Mouse (Mus musculus): Measurements from ENCODE around the gene Ncapd2. TPM values are rescaled to one million over a fixed set of nuclear protein-coding genes. Genes with fewer than 3 reads are reported as not detected.

Gene Ncapd2
- total RNA-seq, 1 experiment, result 159 TPM

- Histone ChIP-seq H3K36me3 (ENCODE audit: control insufficient read depth, insufficient read depth, low read length, poor library complexity, severe bottlenecking) (peaks cover 15% of the 10 kb centered on the region), H3K4me1 (ENCODE audit: control insufficient read depth in 2 of 2, insufficient read depth in 2 of 2, low read length in 2 of 2, poor library complexity in 1 of 2) (peaks cover 6 to 7% of the 10 kb centered on the region in 2 experiments; a peak in 3 of 4 replicates), H3K27ac (ENCODE audit: insufficient read depth, low read depth, low read length, poor library complexity, severe bottlenecking) (peak overlapping the region; percentile 100; the same call in 1 of the 2 replicates), H3K4me3 (ENCODE audit: insufficient read depth in 1 of 2, low read depth in 1 of 2, low read length in 2 of 2, poor library complexity in 1 of 2, severe bottlenecking in 1 of 2) (peak overlapping the region; percentile 97 to 99), H3K9me3 (ENCODE audit: control insufficient read depth, insufficient read depth, low read depth, low read length) (no peaks in the 10 kb centered on the region), H3K9ac (ENCODE audit: insufficient read depth, low read depth, low read length, poor library complexity, severe bottlenecking) (peak overlapping the region; percentile 100)
- DNase-seq (ENCODE audit: low read depth, low spot score), result no peak
- in situ Hi-C loops (cut with MboI; ENCODE audit: low sequenced_read_pairs in 2 of 2, unreplicated experiment in 2 of 2), result no loop called here
- TF ChIP-seq MAFK (IDR thresholded peaks at IDR 0.05; ENCODE audit: insufficient read depth, low read depth, low read length), result no peak
- TF ChIP-seq HCFC1 (IDR thresholded peaks at IDR 0.05; ENCODE audit: borderline replicate concordance, insufficient read depth, low read length), result no peak
- no peak for TF ChIP-seq ZNF384 (IDR thresholded peaks at IDR 0.05; ENCODE audit: low read depth, low read length)
- no peak for TF ChIP-seq ZC3H11A (IDR thresholded peaks at IDR 0.05; ENCODE audit: borderline replicate concordance, low read depth, low read length)
- no peak for TF ChIP-seq CHD2 (IDR thresholded peaks at IDR 0.05; ENCODE audit: low read depth, low read length)
Observed at GRCm38 (mm10) chr6:125192841-125193240, 1.3 kb upstream of the Ncapd2 start.

GRCm38 (mm10) chr6:125192016-125192714 is 664 bp upstream of the Ncapd2 start:
- peak overlapping the region; percentile 100 for H3K9ac ChIP-seq (ENCODE audit: insufficient read depth, low read depth, low read length, poor library complexity, severe bottlenecking)
- H3K9me3 ChIP-seq (ENCODE audit: control insufficient read depth, insufficient read depth, low read depth, low read length), result no peaks in the 10 kb centered on the region
- H3K4me3 ChIP-seq (ENCODE audit: insufficient read depth in 1 of 2, low read depth in 1 of 2, low read length in 2 of 2, poor library complexity in 1 of 2, severe bottlenecking in 1 of 2), result peak overlapping the region; percentile 97 to 99
- TF ChIP-seq ZC3H11A (IDR thresholded peaks at IDR 0.05; ENCODE audit: borderline replicate concordance, low read depth, low read length), result no peak
- TF ChIP-seq MAFK (IDR thresholded peaks at IDR 0.05; ENCODE audit: insufficient read depth, low read depth, low read length), result no peak
- H3K4me1 ChIP-seq (ENCODE audit: control insufficient read depth in 2 of 2, insufficient read depth in 2 of 2, low read length in 2 of 2, poor library complexity in 1 of 2), result peaks cover 4 to 5% of the 10 kb centered on the region in 2 experiments; a peak in 2 of 4 replicates
- in situ Hi-C loops (cut with MboI; ENCODE audit: low sequenced_read_pairs in 2 of 2, unreplicated experiment in 2 of 2), result no loop called here
- peak overlapping the region; percentile 100 for H3K27ac ChIP-seq (ENCODE audit: insufficient read depth, low read depth, low read length, poor library complexity, severe bottlenecking)
- H3K36me3 ChIP-seq (ENCODE audit: control insufficient read depth, insufficient read depth, low read length, poor library complexity, severe bottlenecking), result peaks cover 20% of the 10 kb centered on the region
- peak; percentile 92 for DNase-seq (ENCODE audit: low read depth, low spot score)

GRCm38 (mm10) chr6:125190816-125191215 is 685 bp downstream of the Ncapd2 start:
- in situ Hi-C loops (cut with MboI; ENCODE audit: low sequenced_read_pairs in 2 of 2, unreplicated experiment in 2 of 2), result no loop called here
- H3K9ac ChIP-seq (ENCODE audit: insufficient read depth, low read depth, low read length, poor library complexity, severe bottlenecking), result peak overlapping the region; percentile 89; the same call in 1 of the 2 replicates
- H3K36me3 ChIP-seq (ENCODE audit: control insufficient read depth, insufficient read depth, low read length, poor library complexity, severe bottlenecking), result peaks cover 24% of the 10 kb centered on the region
- TF ChIP-seq ZNF384 (IDR thresholded peaks at IDR 0.05; ENCODE audit: low read depth, low read length), result no peak
- TF ChIP-seq MAFK (IDR thresholded peaks at IDR 0.05; ENCODE audit: insufficient read depth, low read depth, low read length), result no peak
- TF ChIP-seq CHD2 (IDR thresholded peaks at IDR 0.05; ENCODE audit: low read depth, low read length), result no peak
- TF ChIP-seq HCFC1 (IDR thresholded peaks at IDR 0.05; ENCODE audit: borderline replicate concordance, insufficient read depth, low read length), result no peak
- TF ChIP-seq ZC3H11A (IDR thresholded peaks at IDR 0.05; ENCODE audit: borderline replicate concordance, low read depth, low read length), result no peak
- H3K4me1 ChIP-seq (ENCODE audit: control insufficient read depth in 2 of 2, insufficient read depth in 2 of 2, low read length in 2 of 2, poor library complexity in 1 of 2), result peaks cover 1 to 2% of the 10 kb centered on the region in 2 experiments; a peak in 2 of 4 replicates
- peak overlapping the region; percentile 93; the same call in 1 of the 2 replicates for H3K27ac ChIP-seq (ENCODE audit: insufficient read depth, low read depth, low read length, poor library complexity, severe bottlenecking)
- H3K9me3 ChIP-seq (ENCODE audit: control insufficient read depth, insufficient read depth, low read depth, low read length), result no peaks in the 10 kb centered on the region
- no peak for DNase-seq (ENCODE audit: low read depth, low spot score)
- peak overlapping the region; percentile 89 to 99 for H3K4me3 ChIP-seq (ENCODE audit: insufficient read depth in 1 of 2, low read depth in 1 of 2, low read length in 2 of 2, poor library complexity in 1 of 2, severe bottlenecking in 1 of 2)

GRCm38 (mm10) chr6:125186203-125186602 is 5.3 kb downstream of the Ncapd2 start:
- peaks cover 53% of the 10 kb centered on the region for H3K36me3 ChIP-seq (ENCODE audit: control insufficient read depth, insufficient read depth, low read length, poor library complexity, severe bottlenecking)
- no peak overlapping the region for H3K9ac ChIP-seq (ENCODE audit: insufficient read depth, low read depth, low read length, poor library complexity, severe bottlenecking)
- H3K4me3 ChIP-seq (ENCODE audit: insufficient read depth in 1 of 2, low read depth in 1 of 2, low read length in 2 of 2, poor library complexity in 1 of 2, severe bottlenecking in 1 of 2), result no peak overlapping the region
- H3K27ac ChIP-seq (ENCODE audit: insufficient read depth, low read depth, low read length, poor library complexity, severe bottlenecking), result no peak overlapping the region
- H3K9me3 ChIP-seq (ENCODE audit: control insufficient read depth, insufficient read depth, low read depth, low read length), result no peaks in the 10 kb centered on the region
- in situ Hi-C loops (cut with MboI; ENCODE audit: low sequenced_read_pairs in 2 of 2, unreplicated experiment in 2 of 2), result no loop called here
- TF ChIP-seq ZNF384 (IDR thresholded peaks at IDR 0.05; ENCODE audit: low read depth, low read length) (no peak), HCFC1 (IDR thresholded peaks at IDR 0.05; ENCODE audit: borderline replicate concordance, insufficient read depth, low read length) (no peak), ZC3H11A (IDR thresholded peaks at IDR 0.05; ENCODE audit: borderline replicate concordance, low read depth, low read length) (no peak), MAFK (IDR thresholded peaks at IDR 0.05; ENCODE audit: insufficient read depth, low read depth, low read length) (no peak), CHD2 (IDR thresholded peaks at IDR 0.05; ENCODE audit: low read depth, low read length) (no peak)
- DNase-seq (ENCODE audit: low read depth, low spot score), result no peak
- no peaks in the 10 kb centered on the region for H3K4me1 ChIP-seq (ENCODE audit: control insufficient read depth in 2 of 2, insufficient read depth in 2 of 2, low read length in 2 of 2, poor library complexity in 1 of 2)

Measured in ES-E14 (cell line).